Mouse (Mus musculus): ENCODE data around the gene Cyp17a1. TPM values are rescaled to one million over a fixed set of nuclear protein-coding genes. Genes with fewer than 3 reads are reported as not detected.

The Cyp17a1 gene
- polyA plus RNA-seq, 1 experiment: 0.06 TPM

GRCm38 (mm10) chr19:46679720-46680383 is 6.9 kb upstream of the Cyp17a1 start:
- H3K4me3 ChIP-seq (replicated peaks; ENCODE audit: extremely low read depth, low read depth, low read length): no peak overlapping the region
- WGBS: 53% methylated on average over 12 of the region's 12 CpGs
- H3K4me1 ChIP-seq (ENCODE audit: control insufficient read depth, insufficient read depth, low read length): no peaks in the 10 kb centered on the region
- no peak for TF ChIP-seq POLR2A (IDR thresholded peaks at IDR 0.05; ENCODE audit: borderline replicate concordance, extremely low read depth, low read depth, low read length)
- no peak for TF ChIP-seq CTCF (IDR thresholded peaks at IDR 0.05; ENCODE audit: insufficient read depth, low read length)
- no peak for DNase-seq

GRCm38 (mm10) chr19:46675641-46676040 is 2.7 kb upstream of the Cyp17a1 start:
- no peak for TF ChIP-seq CTCF (IDR thresholded peaks at IDR 0.05; ENCODE audit: insufficient read depth, low read length)
- no peak for TF ChIP-seq POLR2A (IDR thresholded peaks at IDR 0.05; ENCODE audit: borderline replicate concordance, extremely low read depth, low read depth, low read length)
- WGBS: 78% methylated on average over 3 of the region's 3 CpGs
- Histone ChIP-seq H3K4me1 (ENCODE audit: control insufficient read depth, insufficient read depth, low read length) (no peaks in the 10 kb centered on the region), H3K4me3 (replicated peaks; ENCODE audit: extremely low read depth, low read depth, low read length) (no peak overlapping the region)
- DNase-seq: no peak

- TF ChIP-seq CTCF (IDR thresholded peaks at IDR 0.05; ENCODE audit: insufficient read depth, low read length) (peak; percentile 91), POLR2A (IDR thresholded peaks at IDR 0.05; ENCODE audit: borderline replicate concordance, extremely low read depth, low read depth, low read length) (no peak)
- peak; percentile 51 for DNase-seq
- Histone ChIP-seq H3K4me1 (ENCODE audit: control insufficient read depth, insufficient read depth, low read length) (no peaks in the 10 kb centered on the region), H3K4me3 (replicated peaks; ENCODE audit: extremely low read depth, low read depth, low read length) (no peak overlapping the region)
- WGBS: 26% methylated on average over 13 of the region's 13 CpGs
Observed at GRCm38 (mm10) chr19:46670691-46671090, 2.3 kb downstream of the Cyp17a1 start.

DNA sequence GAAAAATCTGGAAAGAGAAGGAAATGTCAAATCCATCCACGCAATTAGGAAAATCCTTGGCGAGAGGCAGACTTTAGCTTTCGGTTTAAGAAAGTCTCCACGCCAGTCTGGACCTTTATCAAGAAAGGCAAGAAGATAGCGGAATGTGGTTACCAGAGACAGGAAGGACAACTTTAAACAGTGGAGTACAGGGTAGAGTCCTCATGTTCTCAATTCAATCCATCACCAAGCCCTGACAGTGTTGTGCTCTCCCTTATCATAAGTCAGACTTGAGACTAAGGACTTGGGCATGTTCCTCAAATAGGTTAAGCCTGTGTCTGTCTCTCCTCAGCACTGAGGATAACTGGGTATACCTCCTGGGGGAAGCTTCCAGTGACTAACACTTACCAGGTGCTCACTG is 3.2 kb downstream of the Cyp17a1 start:
- WGBS: 45% methylated on average over 5 of the region's 5 CpGs
- Histone ChIP-seq H3K4me1 (ENCODE audit: control insufficient read depth, insufficient read depth, low read length) (no peaks in the 10 kb centered on the region), H3K4me3 (replicated peaks; ENCODE audit: extremely low read depth, low read depth, low read length) (no peak overlapping the region)
- TF ChIP-seq POLR2A (IDR thresholded peaks at IDR 0.05; ENCODE audit: borderline replicate concordance, extremely low read depth, low read depth, low read length): no peak
- TF ChIP-seq CTCF (IDR thresholded peaks at IDR 0.05; ENCODE audit: insufficient read depth, low read length): no peak
- no peak for DNase-seq

- WGBS: 88% methylated on average over 10 of the region's 10 CpGs
- no peak for TF ChIP-seq POLR2A (IDR thresholded peaks at IDR 0.05; ENCODE audit: borderline replicate concordance, extremely low read depth, low read depth, low read length)
- TF ChIP-seq CTCF (IDR thresholded peaks at IDR 0.05; ENCODE audit: insufficient read depth, low read length): no peak
Observed at GRCm38 (mm10) chr19:46668263-46668662, 4.7 kb downstream of the Cyp17a1 start.

GRCm38 (mm10) chr19:46667300-46667699 is 5.7 kb downstream of the Cyp17a1 start:
- Histone ChIP-seq H3K4me1 (ENCODE audit: control insufficient read depth, insufficient read depth, low read length) (no peaks in the 10 kb centered on the region), H3K4me3 (replicated peaks; ENCODE audit: extremely low read depth, low read depth, low read length) (no peak overlapping the region)
- DNase-seq: no peak
- TF ChIP-seq POLR2A (IDR thresholded peaks at IDR 0.05; ENCODE audit: borderline replicate concordance, extremely low read depth, low read depth, low read length): no peak
- 49% methylated on average over 11 of the region's 11 CpGs for WGBS

More at GRCm38 (mm10) chr19:46668263-46668662, 4.7 kb downstream of the Cyp17a1 start:
- no peak for DNase-seq
- no peak overlapping the region for H3K4me3 ChIP-seq (replicated peaks; ENCODE audit: extremely low read depth, low read depth, low read length)
- no peaks in the 10 kb centered on the region for H3K4me1 ChIP-seq (ENCODE audit: control insufficient read depth, insufficient read depth, low read length)

DNA sequence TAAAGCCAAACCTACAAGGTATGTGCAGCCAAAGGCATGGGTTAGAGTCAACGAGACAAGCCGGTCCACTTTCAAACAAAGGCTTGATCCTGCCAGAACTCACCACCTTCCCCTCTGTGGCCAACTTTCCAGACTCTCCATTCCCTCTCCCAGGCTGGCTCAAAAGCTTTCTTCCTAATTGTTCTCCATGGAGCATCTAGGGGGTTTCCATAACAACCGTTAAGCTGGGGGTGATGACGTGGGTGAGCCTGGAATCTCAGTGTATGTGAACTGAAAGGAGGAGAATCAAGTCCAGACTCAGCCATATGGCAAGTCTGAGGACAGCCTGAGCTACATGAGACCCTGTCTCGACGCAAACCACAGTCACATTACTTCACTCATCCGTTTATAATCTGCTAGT is 7.5 kb downstream of the Cyp17a1 start:
- Histone ChIP-seq H3K4me3 (replicated peaks; ENCODE audit: extremely low read depth, low read depth, low read length) (no peak overlapping the region), H3K4me1 (ENCODE audit: control insufficient read depth, insufficient read depth, low read length) (no peaks in the 10 kb centered on the region)
- no peak for TF ChIP-seq CTCF (IDR thresholded peaks at IDR 0.05; ENCODE audit: insufficient read depth, low read length)
- TF ChIP-seq POLR2A (IDR thresholded peaks at IDR 0.05; ENCODE audit: borderline replicate concordance, extremely low read depth, low read depth, low read length): no peak
- no peak for DNase-seq
- WGBS: 70% methylated on average over 7 of the region's 7 CpGs

DNA sequence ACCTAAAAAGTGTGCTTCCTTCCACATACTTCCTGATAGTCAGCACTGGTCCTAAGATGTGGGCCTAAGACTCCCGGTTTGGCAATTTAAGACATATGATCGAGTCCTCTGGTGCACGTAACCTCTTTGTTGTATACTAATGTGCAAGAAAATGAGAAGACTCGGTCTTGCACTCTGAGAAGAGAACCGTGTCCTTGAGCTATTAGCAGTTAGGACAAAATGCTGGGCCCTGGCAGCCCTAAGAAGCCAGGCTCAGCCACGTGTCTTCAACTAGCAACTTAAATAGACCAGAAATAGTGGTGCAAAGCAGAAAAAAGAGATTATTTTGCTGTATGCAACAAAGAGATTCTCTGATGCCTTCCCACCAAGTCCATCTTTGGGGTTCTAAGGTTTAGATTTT is 10.2 kb downstream of the Cyp17a1 start:
- no peak overlapping the region for H3K4me3 ChIP-seq (replicated peaks; ENCODE audit: extremely low read depth, low read depth, low read length)
- 69% methylated on average over 6 of the region's 6 CpGs for WGBS
- TF ChIP-seq CTCF (IDR thresholded peaks at IDR 0.05; ENCODE audit: insufficient read depth, low read length) (no peak), POLR2A (IDR thresholded peaks at IDR 0.05; ENCODE audit: borderline replicate concordance, extremely low read depth, low read depth, low read length) (no peak)
- no peaks in the 10 kb centered on the region for H3K4me1 ChIP-seq (ENCODE audit: control insufficient read depth, insufficient read depth, low read length)
- DNase-seq: no peak

DNA sequence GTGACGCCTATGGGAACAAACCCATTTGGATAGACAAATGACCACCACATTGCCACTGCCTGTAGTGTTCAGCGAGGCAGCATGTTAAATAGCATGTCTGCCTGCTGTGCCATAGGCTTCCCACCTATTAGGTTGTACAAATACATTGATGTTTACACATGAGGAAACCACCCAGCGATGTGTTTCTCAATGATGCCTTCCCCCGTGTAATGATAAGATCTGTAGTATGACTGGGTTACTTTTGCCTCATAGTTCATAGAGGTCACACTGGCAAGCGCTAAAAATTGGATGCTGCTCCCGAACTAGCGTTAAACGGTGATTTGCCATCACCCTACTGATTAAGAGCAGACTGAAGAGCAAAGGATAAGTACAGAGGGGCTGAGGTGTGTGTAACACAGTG is 10.8 kb downstream of the Cyp17a1 start:
- 51% methylated on average over 8 of the region's 8 CpGs for WGBS
- DNase-seq: no peak

GRCm38 (mm10) chr19:46661511-46661910 is 11.5 kb downstream of the Cyp17a1 start:
- TF ChIP-seq POLR2A (IDR thresholded peaks at IDR 0.05; ENCODE audit: borderline replicate concordance, extremely low read depth, low read depth, low read length): no peak
- TF ChIP-seq CTCF (IDR thresholded peaks at IDR 0.05; ENCODE audit: insufficient read depth, low read length): no peak
- WGBS: 53% methylated on average over 4 of the region's 4 CpGs
- DNase-seq: no peak

More for the DNA sequence above, 10.8 kb downstream of the Cyp17a1 start:
- no peak overlapping the region for H3K4me3 ChIP-seq (replicated peaks; ENCODE audit: extremely low read depth, low read depth, low read length)
- TF ChIP-seq CTCF (IDR thresholded peaks at IDR 0.05; ENCODE audit: insufficient read depth, low read length): no peak
- no peak for TF ChIP-seq POLR2A (IDR thresholded peaks at IDR 0.05; ENCODE audit: borderline replicate concordance, extremely low read depth, low read depth, low read length)
- H3K4me1 ChIP-seq (ENCODE audit: control insufficient read depth, insufficient read depth, low read length): no peaks in the 10 kb centered on the region

More at GRCm38 (mm10) chr19:46661511-46661910, 11.5 kb downstream of the Cyp17a1 start:
- Histone ChIP-seq H3K4me1 (ENCODE audit: control insufficient read depth, insufficient read depth, low read length) (no peaks in the 10 kb centered on the region), H3K4me3 (replicated peaks; ENCODE audit: extremely low read depth, low read depth, low read length) (no peak overlapping the region)
